In genomic region chr2:130696700-130697152, GRCm38 (mm10) we compare ENCODE assay signal across 8 mouse cellular contexts. TPM values are rescaled to one million over a fixed set of nuclear protein-coding genes. Genes with fewer than 3 reads are reported as not detected.
DNase-seq lines count a peak whose midpoint lies in the region; ATAC-seq and TF ChIP-seq lines count a peak whose summit lies in the region.

No protein-coding gene starts in this region.

- WGBS in heart, embryonic 10.5 days = 2% methylated on average over 31 of the region's 31 CpGs
- 2% methylated on average over 31 of the region's 31 CpGs for WGBS in embryonic facial prominence, embryonic 10.5 days
- WGBS in intestine, embryonic 14.5 days = under 1% methylated on average over 31 of the region's 31 CpGs
- WGBS in thymus, adult 2 months = 2% methylated on average over 31 of the region's 31 CpGs

- H3K4me2 ChIP-seq in intestine, embryonic 14.5 days (ENCODE audit: low read length) = peak overlapping the region; percentile 100

- H3K4me3 ChIP-seq in heart, embryonic 10.5 days = peak overlapping the region; percentile 77
- peak overlapping the region; percentile 76 for H3K4me3 ChIP-seq in embryonic facial prominence, embryonic 10.5 days
- H3K4me3 ChIP-seq in intestine, embryonic 14.5 days (ENCODE audit: low read depth, low read length) = peak overlapping the region; percentile 55
- peak overlapping the region; percentile 41 for H3K4me3 ChIP-seq in thymus, adult 2 months (ENCODE audit: control insufficient read depth, insufficient read depth, low read length)

- peaks cover 20% of the 10 kb centered on the region for H3K4me1 ChIP-seq in heart, embryonic 10.5 days
- H3K4me1 ChIP-seq in embryonic facial prominence, embryonic 10.5 days = peaks cover 19% of the 10 kb centered on the region
- H3K4me1 ChIP-seq in intestine, embryonic 14.5 days (replicated peaks; ENCODE audit: control insufficient read depth, insufficient read depth, low read length) = 0 out of 2 replicates have a peak, but pooled peaks cover 3% of the 10 kb centered on the region
- peaks cover 13% of the 10 kb centered on the region for H3K4me1 ChIP-seq in thymus, adult 2 months (replicated peaks; ENCODE audit: control insufficient read depth, insufficient read depth, low read length)

- TF ChIP-seq CTCF in thymus, adult 2 months (IDR thresholded peaks at IDR 0.05; ENCODE audit: borderline replicate concordance, control insufficient read depth, extremely low read depth, insufficient read depth, low read length, poor library complexity) = no peak

- H3K9ac ChIP-seq in intestine, embryonic 14.5 days (ENCODE audit: low read length) = peak overlapping the region; percentile 36

- peaks cover 68% of the 10 kb centered on the region for H3K27me3 ChIP-seq in heart, embryonic 10.5 days (ENCODE audit: insufficient read depth, poor library complexity, severe bottlenecking)
- H3K27me3 ChIP-seq in embryonic facial prominence, embryonic 10.5 days (replicated peaks; ENCODE audit: low read depth, poor library complexity, severe bottlenecking) = peaks cover 72% of the 10 kb centered on the region
- peaks cover 46% of the 10 kb centered on the region for H3K27me3 ChIP-seq in intestine, embryonic 14.5 days (replicated peaks; ENCODE audit: control insufficient read depth, insufficient read depth, low read length)
- H3K27me3 ChIP-seq in thymus, adult 2 months (ENCODE audit: control insufficient read depth, insufficient read depth, low read length) = no peaks in the 10 kb centered on the region; the same call in 1 of the 2 replicates

- peak; percentile 61 for ATAC-seq in CD4-positive, CD25-positive, alpha-beta regulatory T cell, adult 4 months
- ATAC-seq in intestine, embryonic 14.5 days (replicated peaks; ENCODE audit: low FRiP score, low TSS enrichment, low read depth) = peak; percentile 43
- peak; percentile 35 for ATAC-seq in megakaryocyte progenitor cell, adult 5-6 weeks (replicated peaks; ENCODE audit: poor library complexity)

- no peak for DNase-seq in heart, embryonic 10.5 days (ENCODE audit: low spot score)
- DNase-seq in heart, adult 9 months (ENCODE audit: low spot score in 2 of 2) = no peak
- DNase-seq in embryonic facial prominence, embryonic 10.5 days (ENCODE audit: low spot score) = no peak
- DNase-seq in intestine, embryonic 14.5 days (ENCODE audit: low spot score) = peak; percentile 56
- peak; percentile 11 for DNase-seq in thymus, adult 2 months
- DNase-seq in layer of hippocampus, postnatal 14 days (ENCODE audit: low spot score in 2 of 2) = no peak

- peak overlapping the region; percentile 52; the same call in 1 of the 2 replicates for H3K27ac ChIP-seq in heart, embryonic 10.5 days
- no peak overlapping the region for H3K27ac ChIP-seq in embryonic facial prominence, embryonic 10.5 days (replicated peaks)
- no peak overlapping the region for H3K27ac ChIP-seq in intestine, embryonic 14.5 days (ENCODE audit: low read depth)
- no peak overlapping the region for H3K27ac ChIP-seq in thymus, adult 2 months (ENCODE audit: control insufficient read depth, insufficient read depth, low read length)

- no peaks in the 10 kb centered on the region for H3K9me3 ChIP-seq in heart, embryonic 10.5 days
- H3K9me3 ChIP-seq in embryonic facial prominence, embryonic 10.5 days = no peaks in the 10 kb centered on the region
- no peaks in the 10 kb centered on the region for H3K9me3 ChIP-seq in intestine, embryonic 14.5 days (ENCODE audit: control insufficient read depth, low read length)

- no peaks in the 10 kb centered on the region for H3K36me3 ChIP-seq in heart, embryonic 10.5 days
- no peaks in the 10 kb centered on the region for H3K36me3 ChIP-seq in embryonic facial prominence, embryonic 10.5 days (replicated peaks)
- no peaks in the 10 kb centered on the region for H3K36me3 ChIP-seq in intestine, embryonic 14.5 days (ENCODE audit: control insufficient read depth, insufficient read depth, low read length)
- no peaks in the 10 kb centered on the region for H3K36me3 ChIP-seq in thymus, adult 2 months (ENCODE audit: control insufficient read depth, insufficient read depth, low read length)

- no peak for TF ChIP-seq POLR2A in thymus, adult 2 months (IDR thresholded peaks at IDR 0.05; ENCODE audit: control insufficient read depth, extremely low read depth, insufficient read depth, low read length, poor library complexity)

RNA-seq across cellular contexts. Expression of gene Slc4a11, which starts 0.6 kb away (rescaled TPM):
- 0.09 and 0.10 TPM in 2 replicates for polyA plus RNA-seq in heart, embryonic 10.5 days (2016; fragmentation: Nextera tagmentation; extraction: Ambion mirVana)
- polyA plus RNA-seq in CD4-positive, CD25-positive, alpha-beta regulatory T cell, adult 4 months (2017; shearing (Covaris generic)) = under 1 TPM in 1 of 2 experiments, not detected in 1; 0.41 TPM
- 0.53 and 0.69 TPM in 2 replicates for polyA plus RNA-seq in embryonic facial prominence, embryonic 10.5 days (2016; fragmentation: Nextera tagmentation; extraction: Ambion mirVana)
- polyA plus RNA-seq in intestine, embryonic 14.5 days (2014; fragmentation: Nextera tagmentation; extraction: Ambion mirVana) = 0.14 and 0.30 TPM in 2 replicates
- total RNA-seq in megakaryocyte progenitor cell, adult 5-6 weeks (2015) = 0.15 TPM in 1 of 2 replicates, not detected in the other
- not detected in 2 replicates for total RNA-seq in megakaryocyte progenitor cell, adult 5-6 weeks (2017)
- 12.5 and 13.6 TPM in 2 replicates for polyA plus RNA-seq in thymus, adult 2 months (2012; rRNA removed)
- total RNA-seq in layer of hippocampus, postnatal 14 days (2021) = under 1 TPM; 0.12 to 0.48 TPM

RNA-seq across cellular contexts. Expression of gene Itpa, which starts 29.3 kb away (rescaled TPM):
- polyA plus RNA-seq in heart, embryonic 10.5 days (2016; fragmentation: Nextera tagmentation; extraction: Ambion mirVana) = 96.9 and 118 TPM in 2 replicates
- 10 to 100 TPM; 43.6 to 49.7 TPM for polyA plus RNA-seq in CD4-positive, CD25-positive, alpha-beta regulatory T cell, adult 4 months (2017; shearing (Covaris generic))
- polyA plus RNA-seq in embryonic facial prominence, embryonic 10.5 days (2016; fragmentation: Nextera tagmentation; extraction: Ambion mirVana) = 144 and 150 TPM in 2 replicates
- 86.7 and 95.7 TPM in 2 replicates for polyA plus RNA-seq in intestine, embryonic 14.5 days (2014; fragmentation: Nextera tagmentation; extraction: Ambion mirVana)
- 39.0 and 43.1 TPM in 2 replicates for total RNA-seq in megakaryocyte progenitor cell, adult 5-6 weeks (2015)
- 78.5 and 87.3 TPM in 2 replicates for total RNA-seq in megakaryocyte progenitor cell, adult 5-6 weeks (2017)
- 42.9 and 43.3 TPM in 2 replicates for polyA plus RNA-seq in thymus, adult 2 months (2012; rRNA removed)
- 10 to 100 TPM; 37.4 to 39.9 TPM for total RNA-seq in layer of hippocampus, postnatal 14 days (2021)

RNA-seq across cellular contexts. Expression of gene Ddrgk1, which starts 32.3 kb away (rescaled TPM):
- 45.1 and 54.8 TPM in 2 replicates for polyA plus RNA-seq in heart, embryonic 10.5 days (2016; fragmentation: Nextera tagmentation; extraction: Ambion mirVana)
- polyA plus RNA-seq in CD4-positive, CD25-positive, alpha-beta regulatory T cell, adult 4 months (2017; shearing (Covaris generic)) = 100 to 1,000 TPM; 121 to 145 TPM
- 48.2 and 48.3 TPM in 2 replicates for polyA plus RNA-seq in embryonic facial prominence, embryonic 10.5 days (2016; fragmentation: Nextera tagmentation; extraction: Ambion mirVana)
- polyA plus RNA-seq in intestine, embryonic 14.5 days (2014; fragmentation: Nextera tagmentation; extraction: Ambion mirVana) = 67.9 and 68.1 TPM in 2 replicates
- total RNA-seq in megakaryocyte progenitor cell, adult 5-6 weeks (2015) = 50.5 and 75.9 TPM in 2 replicates
- 72.4 and 107 TPM in 2 replicates for total RNA-seq in megakaryocyte progenitor cell, adult 5-6 weeks (2017)
- 40.9 and 53.0 TPM in 2 replicates for polyA plus RNA-seq in thymus, adult 2 months (2012; rRNA removed)
- total RNA-seq in layer of hippocampus, postnatal 14 days (2021) = 10 to 100 TPM; 80.9 to 81.2 TPM

RNA-seq across cellular contexts. Expression of gene Lzts3, which starts 54.1 kb away (rescaled TPM):
- polyA plus RNA-seq in heart, embryonic 10.5 days (2016; fragmentation: Nextera tagmentation; extraction: Ambion mirVana) = 1.2 and 1.7 TPM in 2 replicates
- under 1 TPM; 0.15 to 0.35 TPM for polyA plus RNA-seq in CD4-positive, CD25-positive, alpha-beta regulatory T cell, adult 4 months (2017; shearing (Covaris generic))
- 3.1 and 3.3 TPM in 2 replicates for polyA plus RNA-seq in embryonic facial prominence, embryonic 10.5 days (2016; fragmentation: Nextera tagmentation; extraction: Ambion mirVana)
- polyA plus RNA-seq in intestine, embryonic 14.5 days (2014; fragmentation: Nextera tagmentation; extraction: Ambion mirVana) = 4.0 and 5.2 TPM in 2 replicates
- 0.15 and 0.32 TPM in 2 replicates for total RNA-seq in megakaryocyte progenitor cell, adult 5-6 weeks (2015)
- 0.27 TPM in 1 of 2 replicates, not detected in the other for total RNA-seq in megakaryocyte progenitor cell, adult 5-6 weeks (2017)
- 7.6 and 9.2 TPM in 2 replicates for polyA plus RNA-seq in thymus, adult 2 months (2012; rRNA removed)
- total RNA-seq in layer of hippocampus, postnatal 14 days (2021) = 10 to 100 TPM; 73.7 to 79.3 TPM

Comparison
In these comparisons a context has a peak if more than half of its experiments do, and no peak if none do; other contexts are left out.
1. DNase-seq: peak in intestine, embryonic 14.5 days (single experiment) and thymus, adult 2 months (single experiment); none in heart, embryonic 10.5 days (single experiment), heart, adult 9 months (0 of 2), embryonic facial prominence, embryonic 10.5 days (single experiment) and layer of hippocampus, postnatal 14 days (0 of 2).
2. Peak in every context shown above with its lines, with median percentiles within 50 percentile points of each other: H3K4me3 ChIP-seq and ATAC-seq.